Mouse (Mus musculus) lung, embryonic 15.5 days (tissue): ENCODE results near the gene Corin. TPM values are rescaled to one million over a fixed set of nuclear protein-coding genes. Genes with fewer than 3 reads are reported as not detected.

ENCODE experiments used
- ATAC-seq: fragments of 200-750 bp; cut with Nextera tagmentation; 2 replicates; pipeline ENCODE4 v1.8.0; 2017; ENCODE audit warnings: moderate number of reproducible peaks, borderline replicate concordance; ENCODE audit not compliant: low FRiP score, low TSS enrichment; ENCODE audit errors: extremely low read depth
- H3K27ac ChIP-seq: fragments of 300-500 bp; sonication (generic); 2 replicates; pipeline ENCODE4 v1.5.1; 2015; ENCODE audit warnings: moderate library complexity, mild to moderate bottlenecking, inconsistent platforms
- H3K27me3 ChIP-seq: fragments of 300-500 bp; sonication (generic); 2 replicates; pipeline ENCODE4 v1.6.1; 2015; ENCODE audit warnings: inconsistent platforms
- H3K36me3 ChIP-seq: fragments of 300-500 bp; sonication (generic); 2 replicates; pipeline ENCODE4 v1.6.1; 2015; ENCODE audit warnings: inconsistent platforms
- H3K4me1 ChIP-seq: fragments of 300-500 bp; sonication (generic); 2 replicates; pipeline ENCODE4 v1.6.1; 2015; ENCODE audit warnings: inconsistent platforms
- H3K4me2 ChIP-seq: fragments of 300-500 bp; sonication (generic); 2 replicates; pipeline ENCODE4 v1.6.1; 2015; ENCODE audit warnings: inconsistent platforms, mild to moderate bottlenecking, moderate library complexity
- H3K4me3 ChIP-seq: fragments of 300-500 bp; sonication (generic); 2 replicates; pipeline ENCODE4 v1.5.1; 2015; ENCODE audit warnings: mild to moderate bottlenecking, inconsistent platforms
- H3K9ac ChIP-seq: fragments of 300-500 bp; sonication (generic); 2 replicates; pipeline ENCODE4 v1.6.1; 2015; ENCODE audit warnings: inconsistent platforms
- H3K9me3 ChIP-seq: fragments of 300-500 bp; sonication (generic); 2 replicates; pipeline ENCODE4 v1.6.1; 2016; ENCODE audit warnings: inconsistent platforms
- WGBS: fragments of 180-500 bp; shearing (Covaris S2); methylation state at CpG from one replicate; pipeline ENCODE4 v1.1.7; 2015; 5-methylcytosine and 5-hydroxymethylcytosine counted together
- polyA plus RNA-seq: library from polyadenylated mRNA; unstranded; fragments of >200 nt; fragmentation: Nextera tagmentation; extraction: Ambion mirVana; gene quantifications from 2 replicates; pipeline ENCODE4 v1.2.1, GENCODE M21; 2015

The Corin gene
- polyA plus RNA-seq, 1 experiment from 2014 or later, result 1.8 TPM

- 20% methylated on average over 12 of the region's 12 CpGs for WGBS
- H3K4me2 ChIP-seq, result 0 out of 2 replicates have a peak overlapping the region, but pooled peaks have one; percentile 24
Observed at GRCm38 (mm10) chr5:72472317-72473009, 31.8 kb downstream of the Corin start.

GRCm38 (mm10) chr5:72471746-72472145, 32.5 kb downstream of the Corin start:
- H3K27me3 ChIP-seq, result no peaks in the 10 kb centered on the region
- H3K36me3 ChIP-seq, result no peaks in the 10 kb centered on the region
- H3K9me3 ChIP-seq, result no peaks in the 10 kb centered on the region
- no peak overlapping the region for H3K4me2 ChIP-seq
- no peak overlapping the region for H3K4me3 ChIP-seq
- peaks cover 5% of the 10 kb centered on the region; the same call in 1 of the 2 replicates for H3K4me1 ChIP-seq
- no peak for ATAC-seq
- WGBS, result 40% methylated on average over 7 of the region's 7 CpGs
- H3K9ac ChIP-seq, result no peak overlapping the region
- no peak overlapping the region for H3K27ac ChIP-seq

More at GRCm38 (mm10) chr5:72472317-72473009, 31.8 kb downstream of the Corin start:
- Histone ChIP-seq H3K4me3 (no peak overlapping the region), H3K4me1 (peaks cover 5% of the 10 kb centered on the region; the same call in 1 of the 2 replicates), H3K36me3 (no peaks in the 10 kb centered on the region), H3K9me3 (no peaks in the 10 kb centered on the region), H3K9ac (no peak overlapping the region), H3K27me3 (no peaks in the 10 kb centered on the region), H3K27ac (no peak overlapping the region)
- ATAC-seq, result peak; percentile 42; the same call in 1 of the 2 replicates

GRCm38 (mm10) chr5:72464932-72465331, 39.3 kb downstream of the Corin start:
- H3K4me2 ChIP-seq, result no peak overlapping the region
- H3K9me3 ChIP-seq, result no peaks in the 10 kb centered on the region
- no peak for ATAC-seq
- no peak overlapping the region for H3K4me3 ChIP-seq
- H3K27me3 ChIP-seq, result no peaks in the 10 kb centered on the region
- H3K36me3 ChIP-seq, result no peaks in the 10 kb centered on the region
- no peaks in the 10 kb centered on the region; the same call in 1 of the 2 replicates for H3K4me1 ChIP-seq
- no peak overlapping the region for H3K27ac ChIP-seq
- H3K9ac ChIP-seq, result no peak overlapping the region
- 71% methylated on average over 3 of the region's 3 CpGs for WGBS

GRCm38 (mm10) chr5:72459374-72460112, 44.7 kb downstream of the Corin start:
- Histone ChIP-seq H3K4me3 (no peak overlapping the region), H3K4me2 (no peak overlapping the region), H3K4me1 (peaks cover 16% of the 10 kb centered on the region; the same call in 1 of the 2 replicates), H3K9me3 (no peaks in the 10 kb centered on the region), H3K27ac (no peak overlapping the region), H3K36me3 (no peaks in the 10 kb centered on the region), H3K27me3 (no peaks in the 10 kb centered on the region), H3K9ac (no peak overlapping the region)
- 29% methylated on average over 7 of the region's 7 CpGs for WGBS
- ATAC-seq, result peak; percentile 81; the same call in 1 of the 2 replicates

GRCm38 (mm10) chr5:72453690-72454089, 50.6 kb downstream of the Corin start:
- no peak overlapping the region for H3K9ac ChIP-seq
- no peak overlapping the region for H3K4me3 ChIP-seq
- 48% methylated on average over 2 of the region's 2 CpGs for WGBS
- no peak overlapping the region for H3K27ac ChIP-seq
- H3K27me3 ChIP-seq, result no peaks in the 10 kb centered on the region
- H3K4me2 ChIP-seq, result no peak overlapping the region
- peaks cover 12% of the 10 kb centered on the region; the same call in 1 of the 2 replicates for H3K4me1 ChIP-seq
- no peak for ATAC-seq
- H3K36me3 ChIP-seq, result no peaks in the 10 kb centered on the region
- no peaks in the 10 kb centered on the region for H3K9me3 ChIP-seq

- no peak overlapping the region for H3K4me3 ChIP-seq
- H3K4me2 ChIP-seq, result no peak overlapping the region
- no peak overlapping the region for H3K9ac ChIP-seq
- H3K4me1 ChIP-seq, result peaks cover 12% of the 10 kb centered on the region; the same call in 1 of the 2 replicates
- no peak for ATAC-seq
- no peaks in the 10 kb centered on the region for H3K9me3 ChIP-seq
- no peak overlapping the region for H3K27ac ChIP-seq
- no peaks in the 10 kb centered on the region for H3K27me3 ChIP-seq
- H3K36me3 ChIP-seq, result no peaks in the 10 kb centered on the region
- 83% methylated on average over 11 of the region's 11 CpGs for WGBS
Observed at GRCm38 (mm10) chr5:72453176-72453575, 51.1 kb downstream of the Corin start.

GRCm38 (mm10) chr5:72452750-72453149, 51.5 kb downstream of the Corin start:
- no peak for ATAC-seq
- Histone ChIP-seq H3K9ac (no peak overlapping the region), H3K27me3 (no peaks in the 10 kb centered on the region), H3K4me1 (peaks cover 12% of the 10 kb centered on the region; the same call in 1 of the 2 replicates), H3K4me3 (no peak overlapping the region), H3K9me3 (no peaks in the 10 kb centered on the region), H3K36me3 (no peaks in the 10 kb centered on the region), H3K27ac (no peak overlapping the region), H3K4me2 (no peak overlapping the region)
- 66% methylated on average over 4 of the region's 4 CpGs for WGBS

- H3K36me3 ChIP-seq, result no peaks in the 10 kb centered on the region
- no peak for ATAC-seq
- H3K27ac ChIP-seq, result no peak overlapping the region
- no peak overlapping the region for H3K4me3 ChIP-seq
- 50% methylated on average over 2 of the region's 2 CpGs for WGBS
- H3K4me2 ChIP-seq, result no peak overlapping the region
- H3K4me1 ChIP-seq, result no peaks in the 10 kb centered on the region
- H3K9me3 ChIP-seq, result no peaks in the 10 kb centered on the region
- H3K9ac ChIP-seq, result no peak overlapping the region
- H3K27me3 ChIP-seq, result no peaks in the 10 kb centered on the region
Observed at GRCm38 (mm10) chr5:72448846-72449245, 55.4 kb downstream of the Corin start.

- Histone ChIP-seq H3K4me1 (no peaks in the 10 kb centered on the region), H3K9ac (no peak overlapping the region), H3K4me2 (no peak overlapping the region), H3K27ac (no peak overlapping the region), H3K9me3 (no peaks in the 10 kb centered on the region), H3K36me3 (no peaks in the 10 kb centered on the region), H3K27me3 (no peaks in the 10 kb centered on the region), H3K4me3 (no peak overlapping the region)
- 89% methylated on average over 11 of the region's 11 CpGs for WGBS
- ATAC-seq, result no peak
Observed at GRCm38 (mm10) chr5:72446104-72446503, 58.2 kb downstream of the Corin start.

GRCm38 (mm10) chr5:72443946-72444345, 60.3 kb downstream of the Corin start:
- peak; percentile 55; the same call in 1 of the 2 replicates for ATAC-seq
- Histone ChIP-seq H3K4me3 (no peak overlapping the region), H3K27me3 (no peaks in the 10 kb centered on the region), H3K4me2 (no peak overlapping the region), H3K36me3 (no peaks in the 10 kb centered on the region), H3K4me1 (no peaks in the 10 kb centered on the region), H3K9me3 (no peaks in the 10 kb centered on the region), H3K27ac (no peak overlapping the region), H3K9ac (no peak overlapping the region)
- 76% methylated on average over 11 of the region's 11 CpGs for WGBS

- Histone ChIP-seq H3K9ac (no peak overlapping the region), H3K4me3 (no peak overlapping the region), H3K4me1 (no peaks in the 10 kb centered on the region), H3K36me3 (no peaks in the 10 kb centered on the region), H3K27me3 (no peaks in the 10 kb centered on the region), H3K27ac (no peak overlapping the region), H3K4me2 (no peak overlapping the region), H3K9me3 (no peaks in the 10 kb centered on the region)
- WGBS, result 67% methylated on average over 4 of the region's 4 CpGs
- ATAC-seq, result no peak
Observed at GRCm38 (mm10) chr5:72443007-72443406, 61.3 kb downstream of the Corin start.

GRCm38 (mm10) chr5:72441181-72441580, 63.1 kb downstream of the Corin start:
- no peak overlapping the region for H3K9ac ChIP-seq
- H3K9me3 ChIP-seq, result no peaks in the 10 kb centered on the region
- no peaks in the 10 kb centered on the region for H3K4me1 ChIP-seq
- no peak overlapping the region for H3K4me3 ChIP-seq
- no peak for ATAC-seq
- no peak overlapping the region for H3K27ac ChIP-seq
- H3K27me3 ChIP-seq, result no peaks in the 10 kb centered on the region
- 40% methylated on average over 10 of the region's 10 CpGs for WGBS
- H3K4me2 ChIP-seq, result no peak overlapping the region
- H3K36me3 ChIP-seq, result no peaks in the 10 kb centered on the region
